Mouse (Mus musculus) CH12.LX (cell line): Measurements from ENCODE around the gene Slc48a1. TPM values are rescaled to one million over a fixed set of nuclear protein-coding genes. Genes with fewer than 3 reads are reported as not detected.

Experiments
- DNase-seq: peaks from one replicate; pipeline ENCODE4 v3.0.0-alpha.2; 2013; ENCODE audit errors: extremely low read depth
- H3K27ac ChIP-seq: 2 replicates; pipeline ENCODE4 v1.5.1; 2012; ENCODE audit warnings: low read depth, mild to moderate bottlenecking, control low read depth, moderate library complexity; ENCODE audit not compliant: insufficient read depth
- H3K27me3 ChIP-seq: replicated peaks from 2 replicates; pipeline ENCODE3; 2012; ENCODE audit warnings: inconsistent platforms
- H3K36me3 ChIP-seq, 2 experiments: replicated peaks in 1 of 2; 2 replicates each; pipeline versions ENCODE3 to v1.6.1; 2012; ENCODE audit warnings: inconsistent platforms in 1 of 2, low read length in 1 of 2, mild to moderate bottlenecking in 1 of 2, mixed read lengths in 1 of 2, moderate library complexity in 1 of 2; ENCODE audit not compliant: control insufficient read depth in 1 of 2, insufficient read depth in 1 of 2
- H3K4me1 ChIP-seq, 2 experiments: 2 replicates each; pipeline ENCODE4 v1.6.1; 2012; ENCODE audit warnings: inconsistent platforms in 1 of 2, moderate library complexity in 1 of 2; ENCODE audit not compliant: insufficient read depth in 2 of 2, control insufficient read depth in 1 of 2
- H3K4me2 ChIP-seq: 2 replicates; pipeline ENCODE4 v1.6.1; 2012; ENCODE audit warnings: low read depth, mild to moderate bottlenecking, control low read depth; ENCODE audit not compliant: poor library complexity, insufficient read depth, severe bottlenecking
- H3K4me3 ChIP-seq, 3 experiments: fragments of 150-350 bp in 1 of 3; sonication (generic) in 1 of 3; replicated peaks in 1 of 3; 2 replicates each; pipeline versions ENCODE3 to v1.5.1; 2011 to 2012; ENCODE audit warnings: low read depth in 2 of 3, low read length in 2 of 3, mild to moderate bottlenecking in 2 of 3, moderate library complexity in 2 of 3, control low read depth in 1 of 3, improper control_type of control experiment in 1 of 3, inconsistent platforms in 1 of 3, mixed read lengths in 1 of 3; ENCODE audit not compliant: poor library complexity in 1 of 3
- H3K79me2 ChIP-seq: replicated peaks from 2 replicates; pipeline ENCODE4 v1.6.1; 2012; ENCODE audit warnings: mild to moderate bottlenecking, moderate library complexity; ENCODE audit not compliant: control insufficient read depth, poor library complexity, insufficient read depth, severe bottlenecking; ENCODE audit errors: extremely low read depth
- H3K9ac ChIP-seq: 2 replicates; pipeline ENCODE4 v1.6.1; 2012; ENCODE audit warnings: low read depth, mild to moderate bottlenecking, control low read depth, moderate library complexity; ENCODE audit not compliant: insufficient read depth
- H3K9me3 ChIP-seq: replicated peaks from 2 replicates; pipeline ENCODE3; 2012; ENCODE audit warnings: low read length, inconsistent platforms, mixed read lengths
- BHLHE40 ChIP-seq: IDR thresholded peaks from 2 replicates; pipeline ENCODE4 v1.6.1; 2011; ENCODE audit warnings: mild to moderate bottlenecking, low read depth, low read length, improper control_type of control experiment
- CHD1 ChIP-seq: IDR thresholded peaks from 2 replicates; pipeline ENCODE4 v1.6.1; 2012; ENCODE audit warnings: low read depth, low read length, improper control_type of control experiment, inconsistent platforms
- CHD2 ChIP-seq: IDR thresholded peaks from 2 replicates; pipeline ENCODE4 v1.6.1; 2011; ENCODE audit warnings: low read length, improper control_type of control experiment
- CTCF ChIP-seq, 2 experiments: IDR thresholded peaks in 1 of 2; conservative IDR thresholded peaks in 1 of 2; 2 replicates each; pipeline ENCODE4 v1.5.1; 2011 to 2012; ENCODE audit warnings: low read depth in 2 of 2, low read length in 2 of 2, improper control_type of control experiment in 1 of 2, inconsistent platforms in 1 of 2, mild to moderate bottlenecking in 1 of 2, moderate library complexity in 1 of 2
- E2F4 ChIP-seq: IDR thresholded peaks from 2 replicates; pipeline ENCODE4 v1.6.1; 2011; ENCODE audit warnings: low read depth, low read length, improper control_type of control experiment; ENCODE audit not compliant: insufficient replicate concordance
- HCFC1 ChIP-seq: IDR thresholded peaks from 2 replicates; pipeline ENCODE4 v1.6.1; 2012; ENCODE audit warnings: low read depth, mild to moderate bottlenecking, inconsistent platforms, low read length, improper control_type of control experiment
- JUN ChIP-seq: IDR thresholded peaks from 2 replicates; pipeline ENCODE4 v1.6.1; 2011; ENCODE audit warnings: low read depth, mild to moderate bottlenecking, low read length, improper control_type of control experiment, moderate library complexity; ENCODE audit not compliant: insufficient read depth
- MAFK ChIP-seq: IDR thresholded peaks from 2 replicates; pipeline ENCODE4 v1.6.1; 2011; ENCODE audit warnings: low read length, improper control_type of control experiment; ENCODE audit not compliant: insufficient replicate concordance
- MAX ChIP-seq: IDR thresholded peaks from 2 replicates; pipeline ENCODE4 v1.6.1; 2011; ENCODE audit warnings: low read length, improper control_type of control experiment
- MAZ ChIP-seq: IDR thresholded peaks from 2 replicates; pipeline ENCODE4 v1.6.1; 2012; ENCODE audit warnings: low read depth, mild to moderate bottlenecking, inconsistent platforms, low read length, improper control_type of control experiment, moderate library complexity
- MEF2A ChIP-seq: IDR thresholded peaks from 2 replicates; pipeline ENCODE4 v1.6.1; 2014; ENCODE audit warnings: low read depth, mild to moderate bottlenecking, inconsistent platforms, low read length, improper control_type of control experiment, borderline replicate concordance
- NELFE ChIP-seq: IDR thresholded peaks from 2 replicates; pipeline ENCODE4 v1.6.1; 2011; ENCODE audit warnings: low read depth, low read length, improper control_type of control experiment
- NRF1 ChIP-seq: IDR thresholded peaks from 2 replicates; pipeline ENCODE4 v1.6.1; 2014; ENCODE audit warnings: low read depth, mild to moderate bottlenecking, inconsistent platforms, low read length, improper control_type of control experiment, moderate library complexity
- POLR2A ChIP-seq: IDR thresholded peaks from 2 replicates; pipeline ENCODE4 v1.6.1; 2011; ENCODE audit warnings: low read depth, mild to moderate bottlenecking, improper control_type of control experiment, low read length
- POLR2AphosphoS2 ChIP-seq: IDR thresholded peaks from 2 replicates; pipeline ENCODE4 v1.6.1; 2011; ENCODE audit warnings: low read depth, low read length, improper control_type of control experiment
- RAD21 ChIP-seq: IDR thresholded peaks from 2 replicates; pipeline ENCODE4 v1.6.1; 2011; ENCODE audit warnings: low read depth, mild to moderate bottlenecking, low read length, improper control_type of control experiment, moderate library complexity
- RCOR1 ChIP-seq: conservative IDR thresholded peaks from 2 replicates; pipeline ENCODE4 v1.6.1; 2012; ENCODE audit warnings: low read depth, mild to moderate bottlenecking, inconsistent platforms, low read length, improper control_type of control experiment
- SIN3A ChIP-seq: IDR thresholded peaks from 2 replicates; pipeline ENCODE4 v1.6.1; 2012; ENCODE audit warnings: low read length, improper control_type of control experiment, inconsistent platforms
- SMC3 ChIP-seq: IDR thresholded peaks from 2 replicates; pipeline ENCODE4 v1.6.1; 2011; ENCODE audit warnings: low read depth, low read length, improper control_type of control experiment
- TBP ChIP-seq: conservative IDR thresholded peaks from 2 replicates; pipeline ENCODE4 v1.6.1; 2011; ENCODE audit warnings: low read depth, low read length, improper control_type of control experiment
- TCF12 ChIP-seq: IDR thresholded peaks from 2 replicates; pipeline ENCODE4 v1.6.1; 2014; ENCODE audit warnings: low read depth, mild to moderate bottlenecking, inconsistent platforms, low read length, improper control_type of control experiment
- USF1 ChIP-seq: IDR thresholded peaks from 2 replicates; pipeline ENCODE4 v1.6.1; 2014; ENCODE audit warnings: low read depth, mild to moderate bottlenecking, inconsistent platforms, low read length, improper control_type of control experiment
- USF2 ChIP-seq: conservative IDR thresholded peaks from 2 replicates; pipeline ENCODE4 v1.6.1; 2011; ENCODE audit warnings: low read depth, low read length, improper control_type of control experiment
- ZC3H11A ChIP-seq: IDR thresholded peaks from 2 replicates; pipeline ENCODE4 v1.6.1; 2012; ENCODE audit warnings: low read depth, mild to moderate bottlenecking, inconsistent platforms, low read length, improper control_type of control experiment
- ZKSCAN1 ChIP-seq: IDR thresholded peaks from 2 replicates; pipeline ENCODE4 v1.6.1; 2012; ENCODE audit warnings: low read depth, inconsistent platforms, low read length, improper control_type of control experiment, borderline replicate concordance
- ZMIZ1 ChIP-seq: IDR thresholded peaks from 2 replicates; pipeline ENCODE4 v1.6.1; 2012; ENCODE audit warnings: low read depth, mild to moderate bottlenecking, inconsistent platforms, low read length, improper control_type of control experiment
- ZNF384 ChIP-seq: IDR thresholded peaks from 2 replicates; pipeline ENCODE4 v1.6.1; 2012; ENCODE audit warnings: low read depth, low read length, improper control_type of control experiment, inconsistent platforms
- dilution Hi-C: fragments of 300-500 bp; cut with MboI; formaldehyde crosslinking; loops from 2 replicates; pipeline ENCODE4 v1.14.3; 2020; ENCODE audit warnings: low sequenced_read_pairs; ENCODE audit not compliant: extremely low pct_unique_long_range_greater_than_20kb, extremely low pct_ligation_motif_present
- in situ Hi-C: fragments of 300-500 bp; cut with MboI; formaldehyde crosslinking; loops from 3 replicates; pipeline ENCODE4 v1.14.3; 2019; ENCODE audit warnings: low sequenced_read_pairs, low pct_ligation_motif_present, low pct_unique_long_range_greater_than_20kb, mixed read lengths
- polyA plus RNA-seq: library from polyadenylated mRNA; unstranded; fragments of >175 nt; gene quantifications from 2 replicates; pipeline ENCODE4 v1.2.1, GENCODE M21; 2012; ENCODE audit warnings: low read depth; ENCODE audit not compliant: insufficient read length
- total RNA-seq, 2 experiments: library from RNA; depleted of rRNA; stranded (reverse); fragments of 300-350 nt in 1 of 2; fragments of >200 nt in 1 of 2; gene quantifications; 2 replicates each; pipeline ENCODE4 v1.2.3; 2012 to 2014

Slc48a1 gene
- total and polyA plus RNA-seq, 3 experiments: 23.2 to 56.0 (median 39.4) TPM

DNA sequence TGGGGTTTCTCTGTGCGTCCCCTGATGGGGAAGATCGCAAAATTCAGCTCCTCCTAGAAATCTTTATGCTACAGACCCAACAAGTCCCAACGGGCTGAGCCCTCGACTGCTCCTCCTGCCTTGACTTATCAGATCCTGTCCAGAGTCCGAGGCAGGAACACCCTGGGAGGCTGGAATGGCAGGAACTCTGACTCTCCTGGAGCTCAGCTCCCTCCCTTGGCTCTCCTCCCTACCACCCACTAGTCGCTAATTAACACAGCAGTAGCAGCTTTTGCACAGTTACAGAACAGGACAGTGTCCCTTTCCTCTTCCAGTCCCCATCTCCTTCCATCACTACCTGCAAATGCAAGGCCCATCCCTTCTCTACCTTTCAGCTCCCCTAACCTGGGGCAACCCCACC, 48.0 kb upstream of the Slc48a1 start:
- Histone ChIP-seq H3K27me3 (no peaks in the 10 kb centered on the region), H3K9me3 (peaks cover 32% of the 10 kb centered on the region), H3K4me1 (peaks cover 15 to 55% of the 10 kb centered on the region in 2 experiments), H3K79me2 (no peaks in the 10 kb centered on the region), H3K4me2 (no peak overlapping the region), H3K36me3 (peaks cover 60 to 86% of the 10 kb centered on the region in 2 experiments), H3K27ac (no peak overlapping the region), H3K4me3 (no peak overlapping the region), H3K9ac (no peak overlapping the region)
- in situ Hi-C loops: no loop called here
- dilution Hi-C loops: no loop called here
- TF ChIP-seq ZNF384 (no peak), SIN3A (no peak), CHD2 (no peak), TCF12 (no peak), MAZ (no peak)
- no peak for DNase-seq

DNA sequence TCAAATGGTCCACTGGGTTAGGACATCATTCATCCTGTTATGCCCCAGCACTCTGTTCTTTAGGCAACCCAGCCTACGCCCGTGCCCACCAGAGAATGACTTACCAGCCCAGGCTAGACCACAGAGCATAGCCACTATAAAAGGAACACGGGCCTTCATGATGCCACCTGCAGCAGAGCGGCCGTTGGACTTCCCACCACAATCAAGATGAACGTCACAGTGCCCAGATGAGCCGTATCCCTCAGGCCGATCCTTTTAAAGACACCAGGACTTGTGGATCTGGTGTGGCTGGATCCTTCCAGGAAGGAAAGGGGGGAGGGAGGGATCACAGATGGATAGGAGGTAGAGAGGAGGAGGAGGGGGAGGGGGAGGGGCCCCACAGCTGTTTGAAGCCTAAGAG, 47.2 kb upstream of the Slc48a1 start, which contains the start of gene Endou:
TSS of gene Endou (minus strand) at position 229 of the 400 bp plus-strand sequence.
- peaks cover 57 to 78% of the 10 kb centered on the region in 2 experiments for H3K36me3 ChIP-seq
- H3K4me2 ChIP-seq: no peak within 1 kb of the TSS
- no peak for DNase-seq
- TF ChIP-seq POLR2A (no peak), NRF1 (no peak), NELFE (no peak), MEF2A (no peak), TCF12 (no peak), MAX (no peak), JUN (no peak), ZNF384 (no peak), BHLHE40 (no peak), CTCF (conservative IDR thresholded peaks at IDR 0.05 in 1 of 2, IDR thresholded peaks at IDR 0.05 in 1 of 2; ENCODE audit: low read depth in 2 of 2, low read length in 2 of 2) (no peak), E2F4 (no peak), ZKSCAN1 (no peak)
- peaks cover 15 to 47% of the 10 kb centered on the region in 2 experiments for H3K4me1 ChIP-seq
- in situ Hi-C loops: no loop called here
- no peak within 1 kb of the TSS for H3K27ac ChIP-seq
- H3K79me2 ChIP-seq: no peaks in the 10 kb centered on the region
- H3K9me3 ChIP-seq: peaks cover 32% of the 10 kb centered on the region
- no peak within 1 kb of the TSS for H3K9ac ChIP-seq
- no peak within 1 kb of the TSS for H3K4me3 ChIP-seq
- dilution Hi-C loops: no loop called here
- H3K27me3 ChIP-seq: no peaks in the 10 kb centered on the region

DNA sequence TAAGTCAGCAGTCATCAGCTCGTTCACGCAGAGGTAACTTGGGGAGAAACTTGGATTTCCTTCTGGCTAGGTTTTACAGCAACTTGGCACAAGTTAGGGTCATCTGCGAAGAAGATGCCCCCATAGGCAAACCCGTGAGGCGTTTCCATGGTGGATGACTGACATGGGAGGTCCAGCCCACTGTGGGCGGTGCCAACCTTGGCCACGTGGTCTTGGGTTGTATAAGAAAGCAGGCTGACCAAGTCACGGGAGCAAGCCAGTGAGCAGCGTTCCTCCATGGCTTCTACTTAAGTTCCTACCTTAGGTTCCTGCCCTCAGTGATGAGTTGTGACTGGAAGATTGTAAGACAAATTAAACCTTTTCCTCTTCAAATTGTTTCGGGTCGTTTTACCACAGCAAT, 46.3 kb upstream of the Slc48a1 start:
- no peak overlapping the region for H3K9ac ChIP-seq
- H3K27ac ChIP-seq: no peak overlapping the region
- peaks cover 55 to 75% of the 10 kb centered on the region in 2 experiments for H3K36me3 ChIP-seq
- DNase-seq: no peak
- no peaks in the 10 kb centered on the region for H3K27me3 ChIP-seq
- no peaks in the 10 kb centered on the region for H3K79me2 ChIP-seq
- TF ChIP-seq SMC3: no peak
- no peak for TF ChIP-seq NRF1
- TF ChIP-seq RCOR1: no peak
- no peak for TF ChIP-seq ZMIZ1
- no peak for TF ChIP-seq ZC3H11A
- TF ChIP-seq CHD1: no peak
- no peak for TF ChIP-seq MAFK
- no peak for TF ChIP-seq POLR2AphosphoS2
- no peak for TF ChIP-seq JUN
- TF ChIP-seq ZKSCAN1: no peak
- TF ChIP-seq BHLHE40: no peak
- TF ChIP-seq USF2: no peak
- no peak for TF ChIP-seq RAD21
- no peak for TF ChIP-seq POLR2A
- no peak for TF ChIP-seq MEF2A
- TF ChIP-seq USF1: no peak
- TF ChIP-seq MAX: no peak
- TF ChIP-seq TBP: no peak
- no peak for TF ChIP-seq HCFC1
- peaks cover 37% of the 10 kb centered on the region for H3K9me3 ChIP-seq
- H3K4me3 ChIP-seq: no peak overlapping the region
- in situ Hi-C loops (no loop called here), dilution Hi-C loops (no loop called here)
- H3K4me1 ChIP-seq: peaks cover 15 to 40% of the 10 kb centered on the region in 2 experiments
- no peak overlapping the region for H3K4me2 ChIP-seq
